Mouse (Mus musculus): ENCODE data around the gene Dnlz. TPM values are rescaled to one million over a fixed set of nuclear protein-coding genes. Genes with fewer than 3 reads are reported as not detected.

Gene Dnlz
- polyA plus RNA-seq, 1 experiment = 13.4 TPM

DNA sequence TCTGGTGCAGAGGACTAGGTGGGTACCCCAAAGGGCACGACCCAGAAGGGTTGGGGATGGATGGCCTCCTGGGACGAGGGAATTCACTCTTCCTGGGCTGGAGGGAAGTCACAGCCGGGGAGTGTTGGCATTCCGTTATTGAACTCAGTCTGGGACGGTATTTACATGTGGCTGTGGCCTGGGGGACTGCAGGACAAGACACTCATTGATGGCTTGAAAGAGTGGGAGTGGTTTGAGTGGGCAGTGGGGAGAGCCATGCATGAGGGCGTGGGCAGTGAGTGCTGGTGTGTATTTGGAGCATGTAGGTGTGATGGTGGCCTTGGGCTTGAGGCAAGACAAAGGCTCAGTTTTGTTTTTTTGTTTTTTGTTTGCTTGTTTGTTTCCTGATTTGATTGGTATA, 21.2 kb downstream of the Dnlz start:
- no peaks in the 10 kb centered on the region for H3K27me3 ChIP-seq (ENCODE audit: control insufficient read depth, insufficient read depth, low read length)
- H3K4me1 ChIP-seq (ENCODE audit: control insufficient read depth, insufficient read depth, insufficient read length) = no peaks in the 10 kb centered on the region
- no peak for DNase-seq (ENCODE audit: low read depth in 1 of 2, low spot score in 2 of 2)
- H3K4me3 ChIP-seq (ENCODE audit: extremely low read depth, insufficient read depth, insufficient read length) = no peak overlapping the region
- TF ChIP-seq CTCF (IDR thresholded peaks at IDR 0.05; ENCODE audit: extremely low read depth, insufficient read depth, insufficient read length, insufficient replicate concordance) = no peak
- TF ChIP-seq POLR2A (IDR thresholded peaks at IDR 0.05; ENCODE audit: low read depth, low read length) = no peak
- 91% methylated on average over 6 of the region's 6 CpGs for WGBS
- H3K27ac ChIP-seq (ENCODE audit: insufficient read depth, low read length) = no peak overlapping the region
- H3K36me3 ChIP-seq (ENCODE audit: control insufficient read depth, insufficient read depth, low read length) = no peaks in the 10 kb centered on the region

DNA sequence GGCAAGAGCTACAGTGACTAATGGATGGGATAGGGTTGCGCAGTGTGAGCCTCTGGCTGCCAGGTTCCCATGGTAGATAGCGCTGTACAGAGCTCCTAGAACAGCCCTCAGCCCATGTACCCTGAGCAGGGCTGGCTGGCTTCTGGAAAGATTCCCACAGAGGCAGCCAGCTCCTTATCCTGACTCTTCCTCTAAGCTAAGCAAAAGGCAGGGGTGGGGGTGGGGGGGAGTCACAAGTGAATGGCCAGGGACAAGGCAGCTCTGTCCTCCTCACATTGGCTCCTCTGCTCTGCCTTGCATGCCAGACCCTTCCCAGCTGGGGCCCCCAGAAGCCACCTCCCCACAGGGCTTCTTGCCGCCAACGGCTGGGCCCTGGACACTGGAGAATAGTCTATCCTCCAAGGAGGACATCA, 21.8 kb downstream of the Dnlz start:
- Histone ChIP-seq H3K4me3 (ENCODE audit: extremely low read depth, insufficient read depth, insufficient read length) (no peak overlapping the region), H3K4me1 (ENCODE audit: control insufficient read depth, insufficient read depth, insufficient read length) (no peaks in the 10 kb centered on the region), H3K27ac (ENCODE audit: insufficient read depth, low read length) (no peak overlapping the region), H3K36me3 (ENCODE audit: control insufficient read depth, insufficient read depth, low read length) (no peaks in the 10 kb centered on the region), H3K27me3 (ENCODE audit: control insufficient read depth, insufficient read depth, low read length) (no peaks in the 10 kb centered on the region)
- WGBS = 91% methylated on average over 4 of the region's 4 CpGs
- DNase-seq (ENCODE audit: low read depth in 1 of 2, low spot score in 2 of 2) = no peak
- TF ChIP-seq CTCF (IDR thresholded peaks at IDR 0.05; ENCODE audit: extremely low read depth, insufficient read depth, insufficient read length, insufficient replicate concordance) (no peak), POLR2A (IDR thresholded peaks at IDR 0.05; ENCODE audit: low read depth, low read length) (no peak)

DNA sequence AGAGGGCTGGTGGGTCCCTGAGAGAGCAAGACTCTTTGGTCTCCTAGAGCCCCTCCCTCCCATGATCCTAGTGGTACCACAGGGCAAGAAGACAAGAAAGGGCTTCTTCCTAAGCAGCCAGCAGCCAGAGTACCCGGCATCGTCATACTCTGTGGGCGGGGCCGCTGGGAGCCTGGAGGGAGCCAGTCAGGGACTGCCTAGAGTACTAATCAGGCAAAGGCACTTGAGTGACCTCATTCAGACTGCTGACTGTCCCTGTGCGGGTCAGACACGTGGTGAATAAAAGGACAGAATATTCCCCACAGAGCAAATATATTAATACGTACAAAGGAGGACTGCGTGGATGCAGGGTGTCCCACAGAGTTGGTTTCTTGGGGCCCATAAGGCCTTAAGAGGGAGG, 22.5 kb downstream of the Dnlz start:
- WGBS = 90% methylated on average over 8 of the region's 8 CpGs

DNA sequence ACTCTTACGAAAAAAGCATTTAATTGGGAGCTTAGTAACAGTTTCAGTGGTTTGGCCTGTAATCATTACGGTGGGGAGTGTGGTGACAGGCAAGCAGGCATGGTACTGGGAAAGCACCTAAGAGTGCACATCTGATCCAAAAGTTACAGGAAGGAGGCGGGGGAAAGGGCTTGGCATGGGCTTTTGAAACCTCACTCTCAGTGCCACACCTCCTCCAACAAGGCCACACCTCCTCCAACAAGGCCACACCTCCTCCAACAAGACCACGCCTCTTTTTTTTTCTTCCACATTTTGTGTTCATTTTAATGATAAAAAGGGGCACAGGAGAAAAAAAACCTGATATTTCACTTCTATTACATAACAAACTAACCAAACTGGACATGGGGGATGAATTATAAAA, 24.1 kb downstream of the Dnlz start:
- Histone ChIP-seq H3K36me3 (ENCODE audit: control insufficient read depth, insufficient read depth, low read length) (peaks cover 3% of the 10 kb centered on the region), H3K27me3 (ENCODE audit: control insufficient read depth, insufficient read depth, low read length) (no peaks in the 10 kb centered on the region), H3K4me3 (ENCODE audit: extremely low read depth, insufficient read depth, insufficient read length) (no peak overlapping the region), H3K4me1 (ENCODE audit: control insufficient read depth, insufficient read depth, insufficient read length) (no peaks in the 10 kb centered on the region), H3K27ac (ENCODE audit: insufficient read depth, low read length) (no peak overlapping the region)
- no peak for TF ChIP-seq POLR2A (IDR thresholded peaks at IDR 0.05; ENCODE audit: low read depth, low read length)
- no peak for TF ChIP-seq CTCF (IDR thresholded peaks at IDR 0.05; ENCODE audit: extremely low read depth, insufficient read depth, insufficient read length, insufficient replicate concordance)
- WGBS = 69% methylated on average over 4 of the region's 4 CpGs
- DNase-seq (ENCODE audit: low read depth in 1 of 2, low spot score in 2 of 2) = no peak

More for the DNA sequence above, 22.5 kb downstream of the Dnlz start:
- H3K27ac ChIP-seq (ENCODE audit: insufficient read depth, low read length) = no peak overlapping the region
- H3K36me3 ChIP-seq (ENCODE audit: control insufficient read depth, insufficient read depth, low read length) = no peaks in the 10 kb centered on the region
- TF ChIP-seq POLR2A (IDR thresholded peaks at IDR 0.05; ENCODE audit: low read depth, low read length) = no peak
- no peak for TF ChIP-seq CTCF (IDR thresholded peaks at IDR 0.05; ENCODE audit: extremely low read depth, insufficient read depth, insufficient read length, insufficient replicate concordance)
- DNase-seq (ENCODE audit: low read depth in 1 of 2, low spot score in 2 of 2) = no peak
- H3K4me3 ChIP-seq (ENCODE audit: extremely low read depth, insufficient read depth, insufficient read length) = no peak overlapping the region
- no peaks in the 10 kb centered on the region for H3K27me3 ChIP-seq (ENCODE audit: control insufficient read depth, insufficient read depth, low read length)
- no peaks in the 10 kb centered on the region for H3K4me1 ChIP-seq (ENCODE audit: control insufficient read depth, insufficient read depth, insufficient read length)

DNA sequence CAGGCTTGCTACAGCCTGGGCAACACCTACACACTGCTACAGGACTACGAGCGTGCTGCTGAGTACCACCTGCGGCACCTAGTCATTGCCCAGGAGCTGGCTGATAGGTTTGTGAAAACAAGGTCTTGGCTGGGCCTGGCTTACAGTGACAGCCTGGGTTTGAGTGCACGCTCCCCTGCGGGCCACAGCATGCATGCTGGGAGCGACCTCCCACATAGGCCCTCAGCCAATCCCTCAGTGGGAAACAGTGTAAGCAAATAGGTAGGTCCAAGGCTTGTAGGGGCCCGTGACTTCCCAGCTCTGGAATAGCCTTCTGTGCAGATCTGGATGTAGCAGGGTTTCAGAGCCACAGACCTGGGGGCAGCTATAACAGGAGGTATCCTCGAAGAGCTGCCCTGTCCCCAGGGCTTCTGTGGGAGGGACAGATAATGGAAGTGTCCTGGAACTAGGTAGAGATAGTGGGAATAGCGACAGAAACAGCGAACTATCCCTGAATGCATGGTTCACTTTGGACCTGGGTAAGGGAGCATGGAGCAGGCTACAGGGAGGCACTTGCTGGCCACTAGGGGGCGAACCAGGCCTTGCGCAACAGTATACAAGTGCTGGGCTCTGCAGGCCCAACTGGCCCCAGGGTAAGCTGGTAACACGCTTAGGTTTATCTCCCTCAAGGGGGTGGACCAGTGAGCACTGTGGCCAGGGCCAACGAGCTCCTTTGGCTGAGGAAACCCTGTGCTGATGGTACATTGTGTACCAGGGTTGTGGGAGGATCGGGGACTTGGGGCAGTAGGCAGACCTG, 26.3 kb downstream of the Dnlz start:
- no peak overlapping the region for H3K4me3 ChIP-seq (ENCODE audit: extremely low read depth, insufficient read depth, insufficient read length)
- no peaks in the 10 kb centered on the region for H3K27me3 ChIP-seq (ENCODE audit: control insufficient read depth, insufficient read depth, low read length)
- no peak overlapping the region for H3K27ac ChIP-seq (ENCODE audit: insufficient read depth, low read length)
- H3K4me1 ChIP-seq (ENCODE audit: control insufficient read depth, insufficient read depth, insufficient read length) = no peaks in the 10 kb centered on the region
- TF ChIP-seq CTCF (IDR thresholded peaks at IDR 0.05; ENCODE audit: extremely low read depth, insufficient read depth, insufficient read length, insufficient replicate concordance) (peak; percentile 91), POLR2A (IDR thresholded peaks at IDR 0.05; ENCODE audit: low read depth, low read length) (no peak)
- DNase-seq (ENCODE audit: low read depth in 1 of 2, low spot score in 2 of 2) = peak; percentile 33 to 37
- 68% methylated on average over 15 of the region's 15 CpGs for WGBS
- peaks cover 3% of the 10 kb centered on the region for H3K36me3 ChIP-seq (ENCODE audit: control insufficient read depth, insufficient read depth, low read length)

DNA sequence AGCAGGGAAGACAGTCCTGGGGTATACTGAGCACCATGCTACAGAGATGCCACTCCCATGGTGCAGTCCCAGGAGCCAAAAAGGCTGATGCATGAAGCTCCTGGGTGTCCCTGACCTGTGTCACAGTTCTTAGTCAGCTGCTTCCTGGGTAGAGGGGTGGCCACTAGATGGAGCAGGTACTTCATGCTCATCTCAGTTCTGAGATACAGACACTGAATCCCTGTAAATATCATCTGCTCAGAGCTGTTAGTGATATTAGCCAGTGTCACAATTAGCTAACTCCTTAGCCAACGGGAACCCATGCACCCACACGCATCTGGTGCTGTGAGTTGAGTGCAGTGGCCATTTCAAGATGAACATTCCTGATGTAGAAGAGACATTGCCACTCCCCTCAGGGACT, 27.0 kb downstream of the Dnlz start:
- Histone ChIP-seq H3K4me1 (ENCODE audit: control insufficient read depth, insufficient read depth, insufficient read length) (no peaks in the 10 kb centered on the region), H3K27ac (ENCODE audit: insufficient read depth, low read length) (no peak overlapping the region), H3K27me3 (ENCODE audit: control insufficient read depth, insufficient read depth, low read length) (no peaks in the 10 kb centered on the region), H3K4me3 (ENCODE audit: extremely low read depth, insufficient read depth, insufficient read length) (no peak overlapping the region), H3K36me3 (ENCODE audit: control insufficient read depth, insufficient read depth, low read length) (peaks cover 3% of the 10 kb centered on the region)
- TF ChIP-seq CTCF (IDR thresholded peaks at IDR 0.05; ENCODE audit: extremely low read depth, insufficient read depth, insufficient read length, insufficient replicate concordance) (no peak), POLR2A (IDR thresholded peaks at IDR 0.05; ENCODE audit: low read depth, low read length) (no peak)
- WGBS = 88% methylated on average over 2 of the region's 2 CpGs
- no peak for DNase-seq (ENCODE audit: low read depth in 1 of 2, low spot score in 2 of 2)
